Mouse (Mus musculus) adrenal gland, postnatal 4 days (tissue): ENCODE measurements at regions not wholly inside any gene's neighbourhood (a gene's known extent, or its start where the extent isn't known, plus 50 kb on each side); places are given as distances from the start of the nearest gene placed in this dataset.

Experiments used
- DNase-seq, 2 experiments: peaks; one replicate each; pipeline ENCODE4 v3.0.0; 2021 to 2022; ENCODE audit warnings: low spot score in 2 of 2, mixed read lengths in 2 of 2

GRCm38 (mm10) chr2:71636590-71636989, 90.0 kb upstream of the Dlx2 start:
- no peak for DNase-seq

- no peak for DNase-seq
Observed at GRCm38 (mm10) chr2:71640251-71640650, 93.7 kb upstream of the Dlx2 start.

- peak in 1 of 2 experiments; percentile 44 for DNase-seq
Observed at GRCm38 (mm10) chr2:71644038-71644470, 97.5 kb upstream of the Dlx2 start.

- DNase-seq = no peak
Observed at GRCm38 (mm10) chr2:71647914-71648497, 97.4 kb upstream of the Itga6 start.

- DNase-seq = no peak
Observed at GRCm38 (mm10) chr2:71651662-71652061, 93.8 kb upstream of the Itga6 start.

GRCm38 (mm10) chr2:71652261-71652801, 93.1 kb upstream of the Itga6 start:
- no peak for DNase-seq

- no peak for DNase-seq
Observed at GRCm38 (mm10) chr2:71654817-71655503, 90.5 kb upstream of the Itga6 start.

GRCm38 (mm10) chr2:71655504-71656390, 89.7 kb upstream of the Itga6 start:
- peak in 1 of 2 experiments; percentile 8 for DNase-seq

- no peak for DNase-seq
Observed at GRCm38 (mm10) chr2:71656611-71657244, 88.7 kb upstream of the Itga6 start.

GRCm38 (mm10) chr2:71661438-71661837, 84.0 kb upstream of the Itga6 start:
- no peak for DNase-seq

GRCm38 (mm10) chr2:71661986-71662385, 83.4 kb upstream of the Itga6 start:
- no peak for DNase-seq

GRCm38 (mm10) chr2:71663453-71663852, 82.0 kb upstream of the Itga6 start:
- no peak for DNase-seq

GRCm38 (mm10) chr2:71666927-71667326, 78.5 kb upstream of the Itga6 start:
- no peak for DNase-seq

- DNase-seq = no peak
Observed at GRCm38 (mm10) chr2:71667746-71668145, 77.7 kb upstream of the Itga6 start.

- no peak for DNase-seq
Observed at GRCm38 (mm10) chr2:71670228-71670790, 75.1 kb upstream of the Itga6 start.

- DNase-seq = no peak
Observed at GRCm38 (mm10) chr2:71670882-71671281, 74.5 kb upstream of the Itga6 start.

GRCm38 (mm10) chr2:71673087-71673920, 72.1 kb upstream of the Itga6 start:
- DNase-seq = no peak

GRCm38 (mm10) chr2:71680746-71681145, 64.7 kb upstream of the Itga6 start:
- no peak for DNase-seq

- DNase-seq = no peak
Observed at GRCm38 (mm10) chr2:71681148-71681547, 64.3 kb upstream of the Itga6 start.

- no peak for DNase-seq
Observed at GRCm38 (mm10) chr2:71683375-71683774, 62.0 kb upstream of the Itga6 start.
